Mouse (Mus musculus): Measurements from ENCODE around the gene Ldb3.

Ldb3 gene

GRCm38 (mm10) chr14:34599941-34600340 is 11.5 kb upstream of the Ldb3 start, which contains the start of gene Opn4:
Gene Opn4 (minus strand): TSS chr14:34600142.
- peaks cover 15% of the 10 kb centered on the region for H3K27me3 ChIP-seq (ENCODE audit: insufficient read depth, low read length)
- TF ChIP-seq CTCF (conservative IDR thresholded peaks at IDR 0.05; ENCODE audit: low read length) (no peak), POU5F1 (IDR thresholded peaks at IDR 0.05; ENCODE audit: borderline replicate concordance, low read length) (no peak), NANOG (IDR thresholded peaks at IDR 0.05; ENCODE audit: borderline replicate concordance, low read length) (no peak)
- H3K4me3 ChIP-seq (replicated peaks; ENCODE audit: low read length): no peak within 1 kb of the TSS
- H3K36me3 ChIP-seq (ENCODE audit: insufficient read depth, low read length): no peaks in the 10 kb centered on the region
- peaks cover 15% of the 10 kb centered on the region for H3K4me1 ChIP-seq (replicated peaks; ENCODE audit: low read depth, low read length)
- H3K9me3 ChIP-seq (ENCODE audit: low read length): no peaks in the 10 kb centered on the region

- peaks cover 19% of the 10 kb centered on the region for H3K27me3 ChIP-seq (ENCODE audit: insufficient read depth, low read length)
- TF ChIP-seq POU5F1 (IDR thresholded peaks at IDR 0.05; ENCODE audit: borderline replicate concordance, low read length): no peak
- TF ChIP-seq CTCF (conservative IDR thresholded peaks at IDR 0.05; ENCODE audit: low read length): peak; percentile 72
- TF ChIP-seq NANOG (IDR thresholded peaks at IDR 0.05; ENCODE audit: borderline replicate concordance, low read length): no peak
- peaks cover 25% of the 10 kb centered on the region for H3K4me1 ChIP-seq (replicated peaks; ENCODE audit: low read depth, low read length)
- H3K36me3 ChIP-seq (ENCODE audit: insufficient read depth, low read length): no peaks in the 10 kb centered on the region
- no peaks in the 10 kb centered on the region for H3K9me3 ChIP-seq (ENCODE audit: low read length)
- peak overlapping the region; percentile 49; the same call in 1 of the 2 replicates for H3K4me3 ChIP-seq (replicated peaks; ENCODE audit: low read length)
Observed at GRCm38 (mm10) chr14:34595596-34596255, 7.2 kb upstream of the Ldb3 start.

GRCm38 (mm10) chr14:34591741-34592535 is 3.5 kb upstream of the Ldb3 start:
- Histone ChIP-seq H3K9me3 (ENCODE audit: low read length) (no peaks in the 10 kb centered on the region), H3K4me1 (replicated peaks; ENCODE audit: low read depth, low read length) (peaks cover 30% of the 10 kb centered on the region), H3K27me3 (ENCODE audit: insufficient read depth, low read length) (peaks cover 11% of the 10 kb centered on the region), H3K36me3 (ENCODE audit: insufficient read depth, low read length) (no peaks in the 10 kb centered on the region), H3K4me3 (replicated peaks; ENCODE audit: low read length) (peak overlapping the region; percentile 75)
- no peak for TF ChIP-seq POU5F1 (IDR thresholded peaks at IDR 0.05; ENCODE audit: borderline replicate concordance, low read length)
- no peak for TF ChIP-seq NANOG (IDR thresholded peaks at IDR 0.05; ENCODE audit: borderline replicate concordance, low read length)
- no peak for TF ChIP-seq CTCF (conservative IDR thresholded peaks at IDR 0.05; ENCODE audit: low read length)

- peak overlapping the region; percentile 75 for H3K4me3 ChIP-seq (replicated peaks; ENCODE audit: low read length)
- peaks cover 30% of the 10 kb centered on the region for H3K4me1 ChIP-seq (replicated peaks; ENCODE audit: low read depth, low read length)
- TF ChIP-seq POU5F1 (IDR thresholded peaks at IDR 0.05; ENCODE audit: borderline replicate concordance, low read length): no peak
- H3K36me3 ChIP-seq (ENCODE audit: insufficient read depth, low read length): no peaks in the 10 kb centered on the region
- peaks cover 11% of the 10 kb centered on the region for H3K27me3 ChIP-seq (ENCODE audit: insufficient read depth, low read length)
- no peaks in the 10 kb centered on the region for H3K9me3 ChIP-seq (ENCODE audit: low read length)
Observed at GRCm38 (mm10) chr14:34590743-34591675, 2.5 kb upstream of the Ldb3 start.

- H3K4me1 ChIP-seq (replicated peaks; ENCODE audit: low read depth, low read length): peaks cover 23% of the 10 kb centered on the region
- no peak overlapping the region for H3K4me3 ChIP-seq (replicated peaks; ENCODE audit: low read length)
- no peaks in the 10 kb centered on the region for H3K9me3 ChIP-seq (ENCODE audit: low read length)
- peaks cover 10% of the 10 kb centered on the region for H3K27me3 ChIP-seq (ENCODE audit: insufficient read depth, low read length)
- H3K36me3 ChIP-seq (ENCODE audit: insufficient read depth, low read length): no peaks in the 10 kb centered on the region
- TF ChIP-seq CTCF (conservative IDR thresholded peaks at IDR 0.05; ENCODE audit: low read length) (no peak), POU5F1 (IDR thresholded peaks at IDR 0.05; ENCODE audit: borderline replicate concordance, low read length) (no peak), NANOG (IDR thresholded peaks at IDR 0.05; ENCODE audit: borderline replicate concordance, low read length) (no peak)
Observed at GRCm38 (mm10) chr14:34590017-34590570, 1.6 kb upstream of the Ldb3 start.

- Histone ChIP-seq H3K9me3 (ENCODE audit: low read length) (no peaks in the 10 kb centered on the region), H3K4me3 (replicated peaks; ENCODE audit: low read length) (no peak overlapping the region), H3K36me3 (ENCODE audit: insufficient read depth, low read length) (no peaks in the 10 kb centered on the region), H3K27me3 (ENCODE audit: insufficient read depth, low read length) (0 out of 2 replicates have a peak, but pooled peaks cover 3% of the 10 kb centered on the region), H3K4me1 (replicated peaks; ENCODE audit: low read depth, low read length) (peaks cover 21% of the 10 kb centered on the region)
- TF ChIP-seq NANOG (IDR thresholded peaks at IDR 0.05; ENCODE audit: borderline replicate concordance, low read length) (no peak), POU5F1 (IDR thresholded peaks at IDR 0.05; ENCODE audit: borderline replicate concordance, low read length) (no peak), CTCF (conservative IDR thresholded peaks at IDR 0.05; ENCODE audit: low read length) (no peak)
Observed at GRCm38 (mm10) chr14:34589185-34589713, 767 bp upstream of the Ldb3 start.

GRCm38 (mm10) chr14:34588005-34588404 is 477 bp downstream of the Ldb3 start:
- TF ChIP-seq CTCF (conservative IDR thresholded peaks at IDR 0.05; ENCODE audit: low read length) (no peak), NANOG (IDR thresholded peaks at IDR 0.05; ENCODE audit: borderline replicate concordance, low read length) (no peak), POU5F1 (IDR thresholded peaks at IDR 0.05; ENCODE audit: borderline replicate concordance, low read length) (no peak)
- H3K9me3 ChIP-seq (ENCODE audit: low read length): no peaks in the 10 kb centered on the region
- 0 out of 2 replicates have a peak, but pooled peaks cover 3% of the 10 kb centered on the region for H3K27me3 ChIP-seq (ENCODE audit: insufficient read depth, low read length)
- no peak overlapping the region for H3K4me3 ChIP-seq (replicated peaks; ENCODE audit: low read length)
- no peaks in the 10 kb centered on the region for H3K36me3 ChIP-seq (ENCODE audit: insufficient read depth, low read length)
- peaks cover 21% of the 10 kb centered on the region for H3K4me1 ChIP-seq (replicated peaks; ENCODE audit: low read depth, low read length)
